Mouse (Mus musculus) small intestine, adult 2 months (tissue): ENCODE data around the gene Nav1. TPM values are rescaled to one million over a fixed set of nuclear protein-coding genes. Genes with fewer than 3 reads are reported as not detected.

Experiments used
- H3K27ac ChIP-seq: fragments of 200-500 bp; 2 replicates; pipeline ENCODE4 v1.5.1; 2012; ENCODE audit warnings: low read depth, low read length, control low read depth, inconsistent platforms; ENCODE audit not compliant: insufficient read depth
- H3K27me3 ChIP-seq: fragments of 200-500 bp; 2 replicates; pipeline ENCODE4 v1.6.1; 2012; ENCODE audit warnings: mild to moderate bottlenecking, moderate library complexity, low read length, inconsistent platforms; ENCODE audit not compliant: control insufficient read depth, insufficient read depth
- H3K36me3 ChIP-seq: fragments of 200-500 bp; 2 replicates; pipeline ENCODE4 v1.6.1; 2012; ENCODE audit warnings: mild to moderate bottlenecking, low read length, control low read depth, inconsistent platforms; ENCODE audit not compliant: control insufficient read depth, insufficient read depth
- H3K4me1 ChIP-seq: fragments of 200-500 bp; 2 replicates; pipeline ENCODE4 v1.6.1; 2012; ENCODE audit warnings: low read length, inconsistent platforms, mixed read lengths; ENCODE audit not compliant: control insufficient read depth, insufficient read depth, insufficient read length
- H3K4me3 ChIP-seq: fragments of 200-500 bp; 2 replicates; pipeline ENCODE4 v1.5.1; 2012; ENCODE audit warnings: low read depth, mild to moderate bottlenecking, control low read depth, inconsistent platforms, low read length, moderate library complexity
- CTCF ChIP-seq: fragments of 200-500 bp; IDR thresholded peaks from 2 replicates; pipeline ENCODE4 v1.5.1; 2012; ENCODE audit warnings: low read depth, mild to moderate bottlenecking, control low read depth, inconsistent platforms, low read length, moderate library complexity, mixed read lengths; ENCODE audit not compliant: insufficient replicate concordance, insufficient read length; ENCODE audit errors: extremely low read depth
- POLR2A ChIP-seq: fragments of 200-500 bp; IDR thresholded peaks from 2 replicates; pipeline ENCODE4 v1.6.1; 2012; ENCODE audit warnings: low read depth, mild to moderate bottlenecking, control low read depth, inconsistent platforms, low read length, moderate library complexity
- WGBS: fragments of 180-500 bp; shearing (Covaris S2); methylation state at CpG from one replicate; pipeline ENCODE4 v1.1.7; 2018; 5-methylcytosine and 5-hydroxymethylcytosine counted together
- polyA plus RNA-seq: library from polyadenylated mRNA; depleted of rRNA; stranded (reverse); fragments of >200 nt; gene quantifications from 2 replicates; pipeline ENCODE4 v1.2.3, GENCODE M21; 2012

The Nav1 gene
- polyA plus RNA-seq, 1 experiment: 6.2 TPM

DNA sequence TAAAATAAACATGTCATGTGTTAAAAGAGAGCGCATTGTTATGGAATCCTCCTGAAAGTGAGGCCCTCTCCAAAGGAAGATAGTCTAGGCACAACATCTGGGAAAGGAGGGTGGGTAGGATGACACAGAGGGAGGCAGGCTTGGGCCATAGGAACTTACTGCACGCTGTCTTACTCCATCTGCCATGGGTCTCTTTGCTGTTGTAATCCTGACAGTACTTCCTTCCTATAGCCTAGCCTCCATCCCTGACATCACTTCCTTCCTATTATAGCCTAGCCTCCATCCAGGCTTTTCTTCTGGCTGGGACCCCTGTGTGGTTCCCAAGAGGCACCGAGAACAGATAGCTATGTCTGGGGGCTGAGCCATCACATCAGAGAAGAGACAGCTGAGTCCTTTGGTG is 10.2 kb upstream of the Nav1 start:
- H3K27me3 ChIP-seq: no peaks in the 10 kb centered on the region
- H3K4me1 ChIP-seq: no peaks in the 10 kb centered on the region
- TF ChIP-seq POLR2A (no peak), CTCF (no peak)
- no peaks in the 10 kb centered on the region for H3K36me3 ChIP-seq
- WGBS: 77% methylated on average over 3 of the region's 3 CpGs
- no peak overlapping the region for H3K27ac ChIP-seq
- H3K4me3 ChIP-seq: no peak overlapping the region

DNA sequence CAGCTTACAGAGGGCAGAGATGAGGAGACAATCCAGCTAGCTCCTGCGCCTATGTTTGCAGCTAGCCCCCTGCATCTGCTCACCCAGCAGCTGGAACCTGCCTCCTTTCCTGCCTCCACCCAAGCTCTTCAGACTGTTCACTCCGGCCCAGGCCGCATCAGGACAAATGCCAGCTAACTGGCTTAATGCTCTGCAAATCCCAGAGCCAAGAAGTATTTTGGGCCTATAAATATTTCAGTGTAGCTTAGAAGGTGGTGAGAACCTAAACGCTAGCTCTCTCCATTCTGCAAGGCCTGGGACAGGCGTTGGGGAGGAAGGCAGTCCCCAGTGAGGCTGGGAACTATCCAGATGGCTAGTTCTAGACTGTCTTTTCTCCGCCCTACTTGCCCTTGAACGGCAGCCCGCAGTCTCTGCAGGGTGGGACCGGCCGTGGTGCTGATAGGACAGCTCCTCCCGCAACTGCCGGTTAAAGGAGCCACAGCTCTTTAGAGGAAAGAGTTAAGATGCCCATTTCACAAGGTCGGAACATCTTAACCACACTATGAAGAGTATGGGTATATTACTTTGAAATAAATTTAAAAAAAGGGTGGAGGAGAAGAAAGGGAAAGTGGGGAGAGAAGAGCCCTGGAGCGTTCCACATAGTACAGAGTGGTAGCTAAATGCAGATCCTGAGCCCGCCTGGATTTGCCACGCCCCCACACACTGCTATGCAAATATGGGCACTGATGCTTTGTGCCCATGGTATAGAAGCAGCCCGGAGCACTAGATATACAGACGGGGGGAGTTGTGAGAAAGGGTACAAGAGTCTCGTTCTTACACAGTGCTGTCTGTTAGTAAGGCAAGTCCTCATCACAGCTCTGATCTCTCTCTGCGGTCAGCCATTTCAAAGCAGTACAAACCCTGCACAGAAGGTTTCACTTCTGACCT is 8.9 kb upstream of the Nav1 start:
- H3K27me3 ChIP-seq: no peaks in the 10 kb centered on the region
- no peak overlapping the region for H3K4me3 ChIP-seq
- WGBS: 20% methylated on average over 20 of the region's 20 CpGs
- TF ChIP-seq CTCF: no peak
- no peak for TF ChIP-seq POLR2A
- H3K36me3 ChIP-seq: no peaks in the 10 kb centered on the region
- H3K4me1 ChIP-seq: no peaks in the 10 kb centered on the region
- H3K27ac ChIP-seq: no peak overlapping the region

DNA sequence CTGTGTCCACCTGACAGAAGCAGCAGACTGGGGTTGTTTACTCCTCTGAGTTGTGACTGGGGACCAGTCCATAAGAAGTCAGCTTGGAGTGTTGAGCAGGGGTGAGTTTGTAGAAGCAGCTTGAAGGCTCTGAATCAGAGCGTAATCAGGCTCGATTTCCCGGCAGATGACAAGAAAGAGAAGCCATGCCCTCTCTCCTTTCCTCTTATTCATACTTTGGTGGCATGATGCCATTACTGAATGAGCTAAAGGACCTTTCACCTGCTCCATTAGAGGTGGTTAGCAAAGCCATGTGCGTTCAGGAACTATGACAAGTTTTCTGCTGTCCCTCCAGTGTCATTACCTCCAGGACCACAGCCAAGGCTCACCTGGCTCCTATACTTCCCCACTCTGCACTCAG is 2.5 kb upstream of the Nav1 start:
- Histone ChIP-seq H3K27me3 (no peaks in the 10 kb centered on the region), H3K36me3 (no peaks in the 10 kb centered on the region), H3K4me3 (no peak overlapping the region), H3K4me1 (no peaks in the 10 kb centered on the region), H3K27ac (no peak overlapping the region)
- 54% methylated on average over 4 of the region's 4 CpGs for WGBS
- TF ChIP-seq POLR2A (no peak), CTCF (no peak)

DNA sequence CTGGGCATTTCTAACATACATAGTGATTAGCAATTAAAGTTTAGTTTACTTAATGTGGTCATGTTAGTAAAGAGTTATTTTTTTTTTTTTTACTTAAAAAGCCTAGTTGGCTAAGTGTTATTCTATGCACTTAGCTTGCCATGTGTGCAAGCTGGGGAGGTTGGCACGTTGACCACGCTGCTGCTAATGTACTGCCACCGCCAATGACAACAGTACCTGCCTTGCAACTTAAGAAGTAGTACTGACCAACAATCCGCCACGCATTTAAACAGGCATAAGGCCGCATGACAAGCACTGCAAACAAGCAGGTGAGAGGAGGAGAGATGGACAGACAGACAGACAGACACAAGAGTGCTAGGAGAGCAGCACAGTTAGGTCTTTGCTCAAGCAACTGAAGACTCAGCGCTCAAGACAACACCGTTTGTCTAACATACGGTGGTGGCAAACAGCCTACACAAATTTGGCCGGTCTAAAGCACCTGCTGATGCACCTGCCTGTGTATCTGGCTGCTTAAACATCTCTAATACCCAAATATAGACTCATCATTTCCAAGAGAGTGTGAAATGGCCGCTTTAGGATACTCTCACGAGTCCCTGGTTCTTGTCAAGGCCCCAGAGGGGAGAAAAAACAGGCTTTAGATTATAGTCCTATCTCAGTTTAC is 610 bp downstream of the Nav1 start:
- no peak for TF ChIP-seq POLR2A
- TF ChIP-seq CTCF: no peak
- Histone ChIP-seq H3K4me3 (no peak overlapping the region), H3K4me1 (no peaks in the 10 kb centered on the region), H3K27ac (no peak overlapping the region), H3K27me3 (no peaks in the 10 kb centered on the region), H3K36me3 (no peaks in the 10 kb centered on the region)
- 88% methylated on average over 12 of the region's 12 CpGs for WGBS

DNA sequence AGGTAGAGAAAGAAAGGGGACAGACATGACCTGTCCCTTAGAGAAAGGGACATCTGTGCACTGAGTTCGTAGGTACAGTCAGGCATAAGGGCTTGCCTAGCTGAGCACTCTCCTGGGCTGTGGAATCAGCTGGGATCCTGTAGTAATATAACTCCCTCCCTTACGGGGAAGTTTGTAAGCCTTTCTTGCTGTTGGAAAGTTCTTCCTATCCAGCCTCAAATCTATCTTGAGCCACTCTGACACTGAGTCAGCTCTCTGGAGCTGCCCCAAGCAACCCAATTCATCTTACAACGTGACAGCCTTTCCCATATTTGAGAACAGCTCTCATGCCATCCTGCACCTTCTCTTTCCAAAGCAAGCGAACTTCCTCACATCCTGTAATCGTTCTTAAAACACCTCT is 1.6 kb downstream of the Nav1 start:
- no peaks in the 10 kb centered on the region for H3K4me1 ChIP-seq
- TF ChIP-seq CTCF (no peak), POLR2A (no peak)
- no peak overlapping the region for H3K27ac ChIP-seq
- WGBS: 76% methylated on average over 5 of the region's 5 CpGs
- H3K36me3 ChIP-seq: no peaks in the 10 kb centered on the region
- H3K27me3 ChIP-seq: no peaks in the 10 kb centered on the region
- no peak overlapping the region for H3K4me3 ChIP-seq

DNA sequence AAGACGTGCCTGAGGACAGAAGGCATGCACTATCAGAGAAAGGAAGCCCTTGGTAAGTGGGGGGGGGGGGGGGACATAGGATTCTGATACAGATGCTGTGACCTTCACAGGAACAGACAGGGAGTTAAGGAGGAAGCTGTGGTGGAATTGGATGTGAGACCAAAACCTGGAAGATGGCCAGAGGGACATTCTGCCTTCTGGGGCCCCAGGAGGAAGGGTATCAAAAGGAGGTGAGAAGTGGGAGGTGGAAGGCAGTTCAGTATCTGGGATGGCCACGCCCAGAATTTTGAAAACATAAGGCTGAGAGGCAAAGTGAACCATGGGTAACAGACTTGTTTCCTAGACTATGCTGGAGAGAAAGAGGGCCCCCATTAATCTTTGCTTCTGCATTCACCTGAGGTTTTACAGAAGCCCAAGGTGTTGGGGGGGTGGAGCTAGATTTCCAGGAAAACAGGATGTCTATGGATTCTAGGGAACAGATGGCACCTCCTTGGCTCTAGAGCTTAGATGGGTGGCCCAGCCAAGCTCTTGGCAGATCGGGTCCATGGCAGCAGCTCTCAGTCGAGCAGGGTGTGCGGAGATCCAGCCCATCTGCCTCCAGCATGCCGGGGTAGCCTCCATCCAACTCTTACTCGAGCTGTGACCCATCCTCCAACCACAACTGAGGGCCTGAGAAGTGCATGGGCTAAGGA is 2.6 kb downstream of the Nav1 start:
- no peak overlapping the region for H3K4me3 ChIP-seq
- H3K36me3 ChIP-seq: no peaks in the 10 kb centered on the region
- H3K27ac ChIP-seq: no peak overlapping the region
- TF ChIP-seq POLR2A (no peak), CTCF (no peak)
- H3K27me3 ChIP-seq: no peaks in the 10 kb centered on the region
- no peaks in the 10 kb centered on the region for H3K4me1 ChIP-seq
- 74% methylated on average over 7 of the region's 7 CpGs for WGBS
